ENCODE assay signal across 8 mouse cellular contexts in genomic region chr6:125573189-125573928, GRCm38 (mm10). TPM values are rescaled to one million over a fixed set of nuclear protein-coding genes. Genes with fewer than 3 reads are reported as not detected.
DNase-seq lines count a peak whose midpoint lies in the region; ATAC-seq and TF ChIP-seq lines count a peak whose summit lies in the region.

No protein-coding gene starts in this region.

- peak overlapping the region; percentile 56 for H3K27ac ChIP-seq in hindbrain, embryonic 16.5 days (ENCODE audit: low read depth, low read length)
- H3K27ac ChIP-seq in left cerebral cortex, adult 2 months: peak overlapping the region; percentile 60

- ATAC-seq in hindbrain, embryonic 16.5 days: peak; percentile 91
- peak; percentile 90 for ATAC-seq in megakaryocyte, adult 5-6 weeks (ENCODE audit: poor library complexity, severe bottlenecking)

- no peaks in the 10 kb centered on the region for H3K9me3 ChIP-seq in hindbrain, embryonic 16.5 days (ENCODE audit: control insufficient read depth, low read length)

- DNase-seq in R1 (ENCODE audit: low read depth, low spot score): peak; percentile 95
- DNase-seq in embryo, embryonic 10.5 days (ENCODE audit: low spot score): peak; percentile 93
- DNase-seq in gastrocnemius, adult 8-10 months (ENCODE audit: low spot score in 2 of 2): peak; percentile 43 to 62
- DNase-seq in left cerebral cortex, adult 2 months (ENCODE audit: extremely low spot score in 1 of 2, low spot score in 2 of 2): peak in 1 of 2 experiments; percentile 28
- peak; percentile 43 to 49 for DNase-seq in right cerebral cortex, adult 2 months (ENCODE audit: low spot score in 2 of 2)
- DNase-seq in urinary bladder, postnatal 10 days (ENCODE audit: low spot score): peak; percentile 40

- peak overlapping the region; percentile 27 for H3K9ac ChIP-seq in hindbrain, embryonic 16.5 days (ENCODE audit: low read depth, low read length)

- peak overlapping the region; percentile 30 for H3K4me3 ChIP-seq in hindbrain, embryonic 16.5 days (ENCODE audit: low read length)
- H3K4me3 ChIP-seq in left cerebral cortex, adult 2 months: peak overlapping the region; percentile 31

- WGBS in hindbrain, embryonic 16.5 days: 6% methylated on average over 14 of the region's 14 CpGs

- H3K4me1 ChIP-seq in hindbrain, embryonic 16.5 days (ENCODE audit: control insufficient read depth, insufficient read depth, low read depth, low read length): peaks cover 10% of the 10 kb centered on the region

- H3K4me2 ChIP-seq in hindbrain, embryonic 16.5 days (ENCODE audit: low read length): peak overlapping the region; percentile 58

- no peak for TF ChIP-seq CTCF in left cerebral cortex, adult 2 months (IDR thresholded peaks at IDR 0.05)

- no peaks in the 10 kb centered on the region for H3K36me3 ChIP-seq in hindbrain, embryonic 16.5 days (ENCODE audit: control insufficient read depth, insufficient read depth, low read length)

- intact Hi-C loops in left cerebral cortex, adult 2 months (cut with DNase I): no loop called here

- H3K27me3 ChIP-seq in hindbrain, embryonic 16.5 days (replicated peaks; ENCODE audit: control insufficient read depth, insufficient read depth, low read length): no peaks in the 10 kb centered on the region

RNA-seq across cellular contexts. Expression of gene Vwf, which starts 26.8 kb away (rescaled TPM):
- total RNA-seq in gastrocnemius, adult 8-10 months (2022): 10 to 100 TPM; 13.4 to 20.8 (median 15.4) TPM
- 9.7 and 12.9 TPM in 2 replicates for polyA plus RNA-seq in hindbrain, embryonic 16.5 days (2015; fragmentation: Nextera tagmentation; extraction: Ambion mirVana)
- 10 to 100 TPM; 13.7 to 14.6 TPM for total RNA-seq in left cerebral cortex, adult 2 months (2021)
- 0.18 and 1.6 TPM in 2 replicates for total RNA-seq in megakaryocyte, adult 5-6 weeks (2015)
- total RNA-seq in megakaryocyte, adult 5-6 weeks (2017): 0.26 and 0.49 TPM in 2 replicates

Comparison
In these comparisons a context has a peak if more than half of its experiments do, and no peak if none do; other contexts are left out.
1. RNA of gene Vwf, which starts 26.8 kb away (total RNA-seq): 13.4 to 20.8 TPM in gastrocnemius, adult 8-10 months and 13.7 to 14.6 TPM in left cerebral cortex, adult 2 months; 0.18 to 1.6 TPM in megakaryocyte, adult 5-6 weeks; every median in the first group is over 4 times any median in the second.